Mouse (Mus musculus) CD4-positive, CD25-positive, alpha-beta regulatory T cell, adult 2 months (primary cell): ENCODE measurements around the gene Bnc2.

Experiments used
- DNase-seq: peaks from one replicate; pipeline ENCODE4 v3.0.0-alpha.2; 2012; ENCODE audit warnings: low read depth, low spot score

Bnc2 gene

GRCm38 (mm10) chr4:84675171-84675973 is at the start of gene Bnc2:
TSS of gene Bnc2 (minus strand) at chr4:84675275.
- DNase-seq = no peak

GRCm38 (mm10) chr4:84707961-84708360 is 32.9 kb upstream of the Bnc2 start:
- DNase-seq = no peak

GRCm38 (mm10) chr4:84685521-84686366 is 10.7 kb upstream of the Bnc2 start:
- DNase-seq = no peak

- DNase-seq = no peak
Measured at GRCm38 (mm10) chr4:84685009-84685408, 9.9 kb upstream of the Bnc2 start.

GRCm38 (mm10) chr4:84675974-84676315 is 870 bp upstream of the Bnc2 start:
- DNase-seq = no peak

- DNase-seq = no peak
Measured at GRCm38 (mm10) chr4:84674318-84675170, 531 bp downstream of the Bnc2 start.

- DNase-seq = no peak
Measured at GRCm38 (mm10) chr4:84673681-84674307, 1.3 kb downstream of the Bnc2 start.

GRCm38 (mm10) chr4:84672181-84672791 is 2.8 kb downstream of the Bnc2 start:
- no peak for DNase-seq

- DNase-seq = no peak
Measured at GRCm38 (mm10) chr4:84670996-84671395, 4.1 kb downstream of the Bnc2 start.

GRCm38 (mm10) chr4:84669650-84670049 is 5.4 kb downstream of the Bnc2 start:
- DNase-seq = no peak

- no peak for DNase-seq
Measured at GRCm38 (mm10) chr4:84668949-84669605, 6.0 kb downstream of the Bnc2 start.

GRCm38 (mm10) chr4:84668226-84668625 is 6.8 kb downstream of the Bnc2 start:
- DNase-seq = no peak

GRCm38 (mm10) chr4:84662228-84663065 is 12.6 kb downstream of the Bnc2 start:
- DNase-seq = no peak

- DNase-seq = no peak
Measured at GRCm38 (mm10) chr4:84661341-84661740, 13.7 kb downstream of the Bnc2 start.

- no peak for DNase-seq
Measured at GRCm38 (mm10) chr4:84651786-84652185, 23.3 kb downstream of the Bnc2 start.

- DNase-seq = no peak
Measured at GRCm38 (mm10) chr4:84646576-84646975, 28.5 kb downstream of the Bnc2 start.

GRCm38 (mm10) chr4:84639166-84639565 is 35.9 kb downstream of the Bnc2 start:
- no peak for DNase-seq

- no peak for DNase-seq
Measured at GRCm38 (mm10) chr4:84637641-84638040, 37.4 kb downstream of the Bnc2 start.

- DNase-seq = no peak
Measured at GRCm38 (mm10) chr4:84634751-84635150, 40.3 kb downstream of the Bnc2 start.

GRCm38 (mm10) chr4:84633991-84634390 is 41.1 kb downstream of the Bnc2 start:
- no peak for DNase-seq
